Mouse (Mus musculus): Measurements from ENCODE around the gene Asb2. TPM values are rescaled to one million over a fixed set of nuclear protein-coding genes. Genes with fewer than 3 reads are reported as not detected.

Gene Asb2
- polyA plus RNA-seq, 1 experiment from 2014 or later: 22.0 TPM

- H3K9me3 ChIP-seq (ENCODE audit: control insufficient read depth, low read length): no peaks in the 10 kb centered on the region
- DNase-seq (ENCODE audit: low spot score): no peak
- peak overlapping the region; percentile 26; the same call in 1 of the 2 replicates for H3K4me2 ChIP-seq (ENCODE audit: low read depth, low read length)
- H3K27me3 ChIP-seq (replicated peaks; ENCODE audit: control insufficient read depth, insufficient read depth, low read length): no peaks in the 10 kb centered on the region
- H3K27ac ChIP-seq (replicated peaks; ENCODE audit: low read depth, low read length): no peak overlapping the region
- H3K4me1 ChIP-seq (ENCODE audit: control insufficient read depth, insufficient read depth, low read length): no peaks in the 10 kb centered on the region
- WGBS: 77% methylated on average over 7 of the region's 7 CpGs
- no peak overlapping the region for H3K4me3 ChIP-seq (ENCODE audit: low read depth, low read length)
- ATAC-seq (ENCODE audit: low read depth): no peak
- H3K36me3 ChIP-seq (ENCODE audit: control insufficient read depth, insufficient read depth, low read length): no peaks in the 10 kb centered on the region
- H3K9ac ChIP-seq (ENCODE audit: low read depth, low read length): no peak overlapping the region
These were observed 12.5 kb upstream of the Asb2 start for GRCm38 (mm10) chr12:103368326-103368669.

DNA sequence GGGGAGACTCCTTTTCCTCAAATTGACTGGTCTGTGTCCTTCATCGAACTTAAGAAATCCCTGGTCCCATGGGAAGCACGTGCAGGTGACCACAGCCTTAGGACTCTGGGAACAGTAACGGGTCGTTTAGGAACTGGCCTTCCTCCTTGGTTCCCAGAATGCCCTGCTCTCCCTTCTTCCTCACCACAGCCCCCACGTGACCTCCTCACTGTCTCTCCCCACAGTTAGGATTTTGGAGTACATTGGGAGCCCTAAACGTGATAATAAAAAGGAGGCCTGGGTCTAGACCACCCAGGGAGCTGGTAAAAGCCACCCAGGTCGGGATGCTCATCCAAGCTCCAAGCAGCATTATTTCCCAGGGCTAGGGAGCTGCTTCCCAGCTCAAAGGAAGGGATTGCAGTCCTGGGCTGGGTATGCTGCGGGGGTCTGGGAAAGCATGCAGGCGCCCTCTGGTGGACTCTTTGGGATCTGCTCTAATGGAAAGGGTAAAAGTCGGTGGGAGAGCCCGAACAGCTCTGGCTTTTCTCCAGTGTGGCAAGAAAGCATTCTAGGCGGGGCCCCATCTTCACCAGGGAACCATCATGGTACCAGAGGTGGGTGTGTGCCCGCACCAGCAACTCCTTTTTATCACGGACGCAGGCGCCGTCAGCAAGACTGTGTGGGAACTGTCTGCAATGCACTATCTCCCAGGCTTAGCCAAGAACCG lies 12.0 kb upstream of the Asb2 start:
- Histone ChIP-seq H3K27me3 (replicated peaks; ENCODE audit: control insufficient read depth, insufficient read depth, low read length) (no peaks in the 10 kb centered on the region), H3K4me1 (ENCODE audit: control insufficient read depth, insufficient read depth, low read length) (no peaks in the 10 kb centered on the region), H3K9me3 (ENCODE audit: control insufficient read depth, low read length) (no peaks in the 10 kb centered on the region), H3K9ac (ENCODE audit: low read depth, low read length) (no peak overlapping the region), H3K4me2 (ENCODE audit: low read depth, low read length) (peak overlapping the region; percentile 26; the same call in 1 of the 2 replicates), H3K27ac (replicated peaks; ENCODE audit: low read depth, low read length) (no peak overlapping the region), H3K36me3 (ENCODE audit: control insufficient read depth, insufficient read depth, low read length) (no peaks in the 10 kb centered on the region), H3K4me3 (ENCODE audit: low read depth, low read length) (no peak overlapping the region)
- DNase-seq (ENCODE audit: low spot score) (peak; percentile 64), ATAC-seq (ENCODE audit: low read depth) (peak; percentile 58; the same call in 1 of the 2 replicates)
- WGBS: 19% methylated on average over 18 of the region's 18 CpGs

GRCm38 (mm10) chr12:103367171-103367570 lies 11.4 kb upstream of the Asb2 start:
- DNase-seq (ENCODE audit: low spot score) (no peak), ATAC-seq (ENCODE audit: low read depth) (no peak)
- Histone ChIP-seq H3K9ac (ENCODE audit: low read depth, low read length) (no peak overlapping the region), H3K4me1 (ENCODE audit: control insufficient read depth, insufficient read depth, low read length) (no peaks in the 10 kb centered on the region), H3K27me3 (replicated peaks; ENCODE audit: control insufficient read depth, insufficient read depth, low read length) (no peaks in the 10 kb centered on the region), H3K4me2 (ENCODE audit: low read depth, low read length) (no peak overlapping the region), H3K36me3 (ENCODE audit: control insufficient read depth, insufficient read depth, low read length) (no peaks in the 10 kb centered on the region), H3K9me3 (ENCODE audit: control insufficient read depth, low read length) (no peaks in the 10 kb centered on the region), H3K27ac (replicated peaks; ENCODE audit: low read depth, low read length) (no peak overlapping the region), H3K4me3 (ENCODE audit: low read depth, low read length) (no peak overlapping the region)
- WGBS: 79% methylated on average over 2 of the region's 2 CpGs

GRCm38 (mm10) chr12:103362336-103362735 lies 6.5 kb upstream of the Asb2 start:
- ATAC-seq (ENCODE audit: low read depth) (no peak), DNase-seq (ENCODE audit: low spot score) (no peak)
- Histone ChIP-seq H3K9ac (ENCODE audit: low read depth, low read length) (no peak overlapping the region), H3K4me1 (ENCODE audit: control insufficient read depth, insufficient read depth, low read length) (no peaks in the 10 kb centered on the region), H3K4me3 (ENCODE audit: low read depth, low read length) (no peak overlapping the region), H3K27ac (replicated peaks; ENCODE audit: low read depth, low read length) (no peak overlapping the region), H3K4me2 (ENCODE audit: low read depth, low read length) (no peak overlapping the region), H3K27me3 (replicated peaks; ENCODE audit: control insufficient read depth, insufficient read depth, low read length) (no peaks in the 10 kb centered on the region), H3K36me3 (ENCODE audit: control insufficient read depth, insufficient read depth, low read length) (no peaks in the 10 kb centered on the region), H3K9me3 (ENCODE audit: control insufficient read depth, low read length) (no peaks in the 10 kb centered on the region)
- WGBS: 92% methylated on average over 3 of the region's 3 CpGs

- 83% methylated on average over 17 of the region's 17 CpGs for WGBS
- Histone ChIP-seq H3K9me3 (ENCODE audit: control insufficient read depth, low read length) (no peaks in the 10 kb centered on the region), H3K4me3 (ENCODE audit: low read depth, low read length) (no peak overlapping the region), H3K4me2 (ENCODE audit: low read depth, low read length) (no peak overlapping the region), H3K27me3 (replicated peaks; ENCODE audit: control insufficient read depth, insufficient read depth, low read length) (no peaks in the 10 kb centered on the region), H3K9ac (ENCODE audit: low read depth, low read length) (no peak overlapping the region), H3K36me3 (ENCODE audit: control insufficient read depth, insufficient read depth, low read length) (no peaks in the 10 kb centered on the region), H3K4me1 (ENCODE audit: control insufficient read depth, insufficient read depth, low read length) (no peaks in the 10 kb centered on the region), H3K27ac (replicated peaks; ENCODE audit: low read depth, low read length) (no peak overlapping the region)
- DNase-seq (ENCODE audit: low spot score) (no peak), ATAC-seq (ENCODE audit: low read depth) (no peak)
These were observed 5.9 kb upstream of the Asb2 start for GRCm38 (mm10) chr12:103361539-103362307.

DNA sequence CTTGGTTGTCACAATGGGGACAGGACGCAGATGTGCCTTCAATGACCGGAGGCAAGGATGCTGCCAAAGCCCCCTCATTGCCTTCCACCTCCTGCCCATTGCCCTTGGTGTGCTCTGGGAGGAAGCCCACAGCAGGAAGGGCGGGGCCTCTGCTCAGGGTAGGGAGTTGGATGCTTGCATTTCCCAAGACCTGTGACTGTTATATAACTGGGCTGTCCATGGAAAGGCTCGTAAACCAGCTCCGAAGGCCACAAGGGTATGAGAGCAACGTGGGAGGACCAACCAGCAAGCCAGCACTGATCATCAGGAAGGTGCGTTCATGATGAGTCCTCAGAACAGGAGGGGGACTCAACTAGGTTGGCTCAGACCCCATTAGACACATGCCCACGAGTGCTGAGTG lies 5.0 kb upstream of the Asb2 start:
- no peaks in the 10 kb centered on the region for H3K9me3 ChIP-seq (ENCODE audit: control insufficient read depth, low read length)
- DNase-seq (ENCODE audit: low spot score) (no peak), ATAC-seq (ENCODE audit: low read depth) (no peak)
- no peaks in the 10 kb centered on the region for H3K36me3 ChIP-seq (ENCODE audit: control insufficient read depth, insufficient read depth, low read length)
- H3K27me3 ChIP-seq (replicated peaks; ENCODE audit: control insufficient read depth, insufficient read depth, low read length): no peaks in the 10 kb centered on the region
- no peak overlapping the region for H3K27ac ChIP-seq (replicated peaks; ENCODE audit: low read depth, low read length)
- no peak overlapping the region for H3K4me2 ChIP-seq (ENCODE audit: low read depth, low read length)
- WGBS: 87% methylated on average over 8 of the region's 8 CpGs
- no peaks in the 10 kb centered on the region for H3K4me1 ChIP-seq (ENCODE audit: control insufficient read depth, insufficient read depth, low read length)
- no peak overlapping the region for H3K4me3 ChIP-seq (ENCODE audit: low read depth, low read length)
- no peak overlapping the region for H3K9ac ChIP-seq (ENCODE audit: low read depth, low read length)

GRCm38 (mm10) chr12:103358951-103359801 lies 3.4 kb upstream of the Asb2 start:
- H3K27ac ChIP-seq (replicated peaks; ENCODE audit: low read depth, low read length): no peak overlapping the region
- H3K9ac ChIP-seq (ENCODE audit: low read depth, low read length): no peak overlapping the region
- H3K27me3 ChIP-seq (replicated peaks; ENCODE audit: control insufficient read depth, insufficient read depth, low read length): no peaks in the 10 kb centered on the region
- H3K9me3 ChIP-seq (ENCODE audit: control insufficient read depth, low read length): no peaks in the 10 kb centered on the region
- no peaks in the 10 kb centered on the region for H3K36me3 ChIP-seq (ENCODE audit: control insufficient read depth, insufficient read depth, low read length)
- no peak overlapping the region for H3K4me3 ChIP-seq (ENCODE audit: low read depth, low read length)
- DNase-seq (ENCODE audit: low spot score) (peak; percentile 74), ATAC-seq (ENCODE audit: low read depth) (peak; percentile 76)
- H3K4me1 ChIP-seq (ENCODE audit: control insufficient read depth, insufficient read depth, low read length): no peaks in the 10 kb centered on the region
- no peak overlapping the region for H3K4me2 ChIP-seq (ENCODE audit: low read depth, low read length)
- 34% methylated on average over 4 of the region's 4 CpGs for WGBS

- H3K4me2 ChIP-seq (ENCODE audit: low read depth, low read length): no peak overlapping the region
- DNase-seq (ENCODE audit: low spot score) (no peak), ATAC-seq (ENCODE audit: low read depth) (no peak)
- no peak overlapping the region for H3K4me3 ChIP-seq (ENCODE audit: low read depth, low read length)
- H3K27ac ChIP-seq (replicated peaks; ENCODE audit: low read depth, low read length): no peak overlapping the region
- WGBS: 66% methylated on average over 8 of the region's 8 CpGs
- H3K36me3 ChIP-seq (ENCODE audit: control insufficient read depth, insufficient read depth, low read length): no peaks in the 10 kb centered on the region
- no peaks in the 10 kb centered on the region for H3K27me3 ChIP-seq (replicated peaks; ENCODE audit: control insufficient read depth, insufficient read depth, low read length)
- H3K9me3 ChIP-seq (ENCODE audit: control insufficient read depth, low read length): no peaks in the 10 kb centered on the region
- H3K9ac ChIP-seq (ENCODE audit: low read depth, low read length): no peak overlapping the region
- H3K4me1 ChIP-seq (ENCODE audit: control insufficient read depth, insufficient read depth, low read length): no peaks in the 10 kb centered on the region
These were observed 2.4 kb upstream of the Asb2 start for GRCm38 (mm10) chr12:103358216-103358615.
